ENCODE assay signal across 8 mouse cellular contexts in the genomic region with DNA sequence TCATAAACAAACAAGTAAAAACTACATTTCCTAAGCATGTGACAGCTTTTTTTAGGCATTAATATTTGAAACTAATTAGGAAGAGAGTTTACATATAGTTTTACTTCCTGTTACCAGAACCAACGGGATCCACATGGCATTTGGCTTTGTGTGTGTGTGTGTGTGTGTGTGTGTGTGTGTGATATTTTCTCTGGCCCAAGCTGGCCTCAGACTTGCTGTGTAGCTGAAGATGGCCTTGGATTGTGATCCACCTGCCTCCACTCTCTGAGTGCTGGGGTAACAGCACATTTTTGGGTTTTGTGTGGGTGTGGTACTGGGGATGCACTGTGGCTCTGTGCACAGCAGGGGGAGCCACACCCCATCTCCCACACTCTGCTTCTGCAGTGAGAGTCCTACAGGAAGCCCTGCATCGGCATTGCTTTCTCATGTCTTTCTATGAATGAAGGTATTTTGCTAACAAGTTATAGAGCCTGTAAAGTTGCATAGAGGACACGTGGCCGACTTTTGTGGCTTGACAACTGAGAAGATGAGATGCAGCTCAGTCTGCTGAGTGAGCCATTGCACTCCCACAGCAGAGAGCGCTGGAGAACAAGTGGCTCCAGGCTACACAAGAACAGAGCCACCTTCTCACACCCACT. TPM values are rescaled to one million over a fixed set of nuclear protein-coding genes. Genes with fewer than 3 reads are reported as not detected.
A peak's percentile ranks its signal among the peaks of the same experiment; 100 is the strongest.
DNase-seq lines count a peak whose midpoint lies in the region; ATAC-seq and TF ChIP-seq lines count a peak whose summit lies in the region.

No protein-coding gene starts in this region.

- no peak for TF ChIP-seq POLR2A in CH12.LX (IDR thresholded peaks at IDR 0.05; ENCODE audit: low read depth, low read length)

- H3K27ac ChIP-seq in CH12.LX (ENCODE audit: insufficient read depth, low read depth), result no peak overlapping the region
- no peak overlapping the region for H3K27ac ChIP-seq in embryonic facial prominence, embryonic 10.5 days (replicated peaks)
- H3K27ac ChIP-seq in heart, embryonic 16.5 days (ENCODE audit: low read length), result no peak overlapping the region
- no peak overlapping the region for H3K27ac ChIP-seq in lung, embryonic 16.5 days (ENCODE audit: low read length)

- peak; percentile 79 to 85 for TF ChIP-seq CTCF in CH12.LX (conservative IDR thresholded peaks at IDR 0.05 in 1 of 2, IDR thresholded peaks at IDR 0.05 in 1 of 2; ENCODE audit: low read depth in 2 of 2, low read length in 2 of 2)

- WGBS in embryonic facial prominence, embryonic 10.5 days, result 69% methylated on average over 5 of the region's 5 CpGs
- 51% methylated on average over 5 of the region's 5 CpGs for WGBS in heart, embryonic 16.5 days
- 47% methylated on average over 5 of the region's 5 CpGs for WGBS in lung, embryonic 16.5 days

- no peak overlapping the region for H3K9ac ChIP-seq in CH12.LX (ENCODE audit: insufficient read depth, low read depth)
- no peak overlapping the region for H3K9ac ChIP-seq in heart, embryonic 16.5 days (ENCODE audit: low read length)
- H3K9ac ChIP-seq in lung, embryonic 16.5 days (ENCODE audit: low read length), result no peak overlapping the region

- peak; percentile 58 for ATAC-seq in heart, embryonic 16.5 days (replicated peaks; ENCODE audit: extremely low read depth, insufficient read depth, low FRiP score)
- peak; percentile 78 for ATAC-seq in lung, embryonic 16.5 days (ENCODE audit: low read depth)

- no peak overlapping the region for H3K4me2 ChIP-seq in CH12.LX (ENCODE audit: insufficient read depth, low read depth, poor library complexity, severe bottlenecking)
- H3K4me2 ChIP-seq in heart, embryonic 16.5 days (ENCODE audit: low read depth, low read length), result no peak overlapping the region
- H3K4me2 ChIP-seq in lung, embryonic 16.5 days (ENCODE audit: low read depth, low read length), result no peak overlapping the region

- no peaks in the 10 kb centered on the region for H3K27me3 ChIP-seq in CH12.LX (replicated peaks)
- no peaks in the 10 kb centered on the region for H3K27me3 ChIP-seq in embryonic facial prominence, embryonic 10.5 days (replicated peaks; ENCODE audit: low read depth, poor library complexity, severe bottlenecking)
- H3K27me3 ChIP-seq in heart, embryonic 16.5 days (ENCODE audit: control insufficient read depth, insufficient read depth, low read length), result no peaks in the 10 kb centered on the region
- H3K27me3 ChIP-seq in lung, embryonic 16.5 days (ENCODE audit: control insufficient read depth, insufficient read depth, low read depth, low read length), result no peaks in the 10 kb centered on the region

- H3K36me3 ChIP-seq in CH12.LX (replicated peaks in 1 of 2; ENCODE audit: control insufficient read depth in 1 of 2, insufficient read depth in 1 of 2, low read length in 1 of 2), result peaks cover 0 to 12% of the 10 kb centered on the region in 2 experiments
- peaks cover 20% of the 10 kb centered on the region for H3K36me3 ChIP-seq in embryonic facial prominence, embryonic 10.5 days (replicated peaks)
- peaks cover 4% of the 10 kb centered on the region; the same call in 1 of the 2 replicates for H3K36me3 ChIP-seq in heart, embryonic 16.5 days (ENCODE audit: control insufficient read depth, insufficient read depth)
- peaks cover 10% of the 10 kb centered on the region for H3K36me3 ChIP-seq in lung, embryonic 16.5 days (ENCODE audit: control insufficient read depth, insufficient read depth, low read length)

- peak; percentile 80 for TF ChIP-seq RAD21 in CH12.LX (IDR thresholded peaks at IDR 0.05; ENCODE audit: low read depth, low read length)

- in situ Hi-C loops in CH12.LX (cut with MboI; ENCODE audit: low pct_ligation_motif_present, low pct_unique_long_range_greater_than_20kb, low sequenced_read_pairs), result no loop called here

- no peak for TF ChIP-seq EP300 in CH12.LX (IDR thresholded peaks at IDR 0.05; ENCODE audit: low read length)

- DNase-seq in CH12.LX (ENCODE audit: extremely low read depth), result peak; percentile 68
- DNase-seq in adrenal gland, postnatal 10 days, result peak; percentile 73
- DNase-seq in embryonic facial prominence, embryonic 10.5 days (ENCODE audit: low spot score), result peak; percentile 67
- peak; percentile 70 for DNase-seq in layer of hippocampus, adult 11-12 months (ENCODE audit: low spot score)
- DNase-seq in ovary, postnatal 14 days (ENCODE audit: low spot score), result peak; percentile 32
- peak; percentile 61 for DNase-seq in thymus, postnatal 36 days

- dilution Hi-C loops in CH12.LX (cut with MboI; ENCODE audit: extremely low pct_ligation_motif_present, extremely low pct_unique_long_range_greater_than_20kb, low sequenced_read_pairs), result no loop called here

- peaks cover 0 to 21% of the 10 kb centered on the region in 2 experiments; a peak in 3 of 4 replicates for H3K4me1 ChIP-seq in CH12.LX (ENCODE audit: control insufficient read depth in 1 of 2, insufficient read depth in 2 of 2)
- no peaks in the 10 kb centered on the region for H3K4me1 ChIP-seq in embryonic facial prominence, embryonic 10.5 days
- 0 out of 2 replicates have a peak, but pooled peaks cover 3% of the 10 kb centered on the region for H3K4me1 ChIP-seq in heart, embryonic 16.5 days (ENCODE audit: control insufficient read depth, insufficient read depth, low read length)
- no peaks in the 10 kb centered on the region for H3K4me1 ChIP-seq in lung, embryonic 16.5 days (replicated peaks; ENCODE audit: control insufficient read depth, insufficient read depth, low read length)

- H3K79me2 ChIP-seq in CH12.LX (replicated peaks; ENCODE audit: control insufficient read depth, extremely low read depth, insufficient read depth, poor library complexity, severe bottlenecking), result no peaks in the 10 kb centered on the region

- H3K4me3 ChIP-seq in CH12.LX (replicated peaks in 1 of 3; ENCODE audit: low read depth in 2 of 3, low read length in 2 of 3, poor library complexity in 1 of 3), result no peak overlapping the region
- H3K4me3 ChIP-seq in embryonic facial prominence, embryonic 10.5 days, result no peak overlapping the region
- no peak overlapping the region for H3K4me3 ChIP-seq in heart, embryonic 16.5 days (ENCODE audit: low read length)
- H3K4me3 ChIP-seq in lung, embryonic 16.5 days (ENCODE audit: low read length), result no peak overlapping the region

- no peaks in the 10 kb centered on the region for H3K9me3 ChIP-seq in CH12.LX (replicated peaks; ENCODE audit: low read length)
- no peaks in the 10 kb centered on the region for H3K9me3 ChIP-seq in embryonic facial prominence, embryonic 10.5 days
- H3K9me3 ChIP-seq in heart, embryonic 16.5 days (replicated peaks; ENCODE audit: control insufficient read depth, low read length), result no peaks in the 10 kb centered on the region
- no peaks in the 10 kb centered on the region for H3K9me3 ChIP-seq in lung, embryonic 16.5 days (ENCODE audit: control insufficient read depth, low read length)

TF ChIP-seq in CH12.LX, 34 proteins besides CTCF, POLR2A, EP300 and RAD21:
- TF ChIP-seq HCFC1 (IDR thresholded peaks at IDR 0.05; ENCODE audit: low read depth, low read length), result no peak
- peak; percentile 87 for TF ChIP-seq MYC (IDR thresholded peaks at IDR 0.05; ENCODE audit: low read depth, low read length)
- TF ChIP-seq MAX (IDR thresholded peaks at IDR 0.05; ENCODE audit: low read length), result peak; percentile 60
- no peak for TF ChIP-seq MAFK (IDR thresholded peaks at IDR 0.05; ENCODE audit: insufficient replicate concordance, low read length)
- peak; percentile 6; the same call in 1 of the 2 replicates for TF ChIP-seq ZC3H11A (IDR thresholded peaks at IDR 0.05; ENCODE audit: low read depth, low read length)
- 0 out of 2 replicates have a peak, but pooled peaks have one; percentile 11 for TF ChIP-seq KAT2A (IDR thresholded peaks at IDR 0.05; ENCODE audit: insufficient replicate concordance, low read length)
- peak; percentile 15; the same call in 1 of the 2 replicates for TF ChIP-seq NELFE (IDR thresholded peaks at IDR 0.05; ENCODE audit: low read depth, low read length)
- TF ChIP-seq SMC3 (IDR thresholded peaks at IDR 0.05; ENCODE audit: low read depth, low read length), result peak; percentile 87
TF ChIP-seq in CH12.LX: peak in this region for 6.

RNA-seq across cellular contexts. Expression of gene Cdkl4, which starts 43.3 kb away (rescaled TPM):
- 0.63 and 0.76 TPM in 2 replicates for total RNA-seq in CH12.LX (2012; rRNA removed)
- total RNA-seq in CH12.LX (2014; rRNA removed), result 1.9 and 2.0 TPM in 2 replicates
- polyA plus RNA-seq in CH12.LX (2012; ENCODE audit: insufficient read length, low read depth), result 1.1 and 1.2 TPM in 2 replicates
- under 1 TPM; 0.09 to 0.15 TPM for total RNA-seq in adrenal gland, postnatal 10 days (2021)
- 0.74 and 1.0 TPM in 2 replicates for polyA plus RNA-seq in embryonic facial prominence, embryonic 10.5 days (2016; fragmentation: Nextera tagmentation; extraction: Ambion mirVana)
- 0.14 and 0.32 TPM in 2 replicates for polyA plus RNA-seq in heart, embryonic 16.5 days (2015; fragmentation: Nextera tagmentation; extraction: Ambion mirVana)
- 2.2 and 2.3 TPM in 2 replicates for polyA plus RNA-seq in lung, embryonic 16.5 days (2015; fragmentation: Nextera tagmentation; extraction: Ambion mirVana)
